Mouse (Mus musculus) MEL-GATA-1-ER (cell line): ENCODE data around the gene Magi2.

ENCODE experiments used
- DNase-seq: peaks from one replicate; pipeline ENCODE4 v3.0.0-alpha.2; 2012; ENCODE audit warnings: low read depth; ENCODE audit errors: extremely low read depth

Gene Magi2

DNA sequence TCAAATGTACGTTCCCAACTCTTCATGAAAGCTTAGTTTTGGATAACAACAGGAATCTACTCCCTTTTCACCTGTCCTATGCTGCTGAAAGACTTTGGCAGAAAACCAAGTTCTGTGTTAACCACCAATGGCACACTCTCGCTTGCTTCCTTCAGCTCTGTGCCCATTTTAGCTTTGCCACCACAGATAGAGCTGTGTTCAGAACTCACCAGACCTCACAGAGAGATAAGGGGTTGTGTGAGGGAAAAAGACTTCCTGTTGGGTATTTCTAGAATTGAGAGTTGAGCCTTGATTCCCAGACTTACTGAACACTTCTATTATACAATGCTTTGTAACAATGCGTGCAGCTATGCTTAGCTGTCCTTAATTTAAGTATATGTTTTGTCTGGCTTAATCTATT lies 705.3 kb downstream of the Magi2 start:
- DNase-seq = no peak

- no peak for DNase-seq
These were observed 706.4 kb downstream of the Magi2 start for GRCm38 (mm10) chr5:19933190-19933589.

DNA sequence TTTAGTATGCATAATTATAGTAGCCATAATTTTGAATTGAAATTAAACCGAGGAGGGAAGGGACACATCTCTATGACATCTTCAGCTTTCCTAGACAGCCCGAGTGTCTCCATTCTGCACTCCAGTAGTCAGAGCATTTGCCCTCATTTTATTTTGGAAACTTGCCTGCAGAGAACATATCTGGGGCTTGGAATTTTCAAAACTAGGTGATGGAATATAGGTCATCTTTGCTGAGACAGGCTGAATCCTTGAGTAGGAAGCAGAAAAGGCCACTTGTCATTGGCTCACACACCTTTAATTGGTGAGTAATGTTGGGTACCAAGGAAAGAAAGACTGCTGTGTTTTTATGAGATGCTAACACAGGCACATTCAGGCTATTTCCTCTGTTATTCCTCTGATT lies 724.3 kb downstream of the Magi2 start:
- no peak for DNase-seq

- DNase-seq = no peak
These were observed 737.3 kb downstream of the Magi2 start for GRCm38 (mm10) chr5:19964113-19964512.

DNA sequence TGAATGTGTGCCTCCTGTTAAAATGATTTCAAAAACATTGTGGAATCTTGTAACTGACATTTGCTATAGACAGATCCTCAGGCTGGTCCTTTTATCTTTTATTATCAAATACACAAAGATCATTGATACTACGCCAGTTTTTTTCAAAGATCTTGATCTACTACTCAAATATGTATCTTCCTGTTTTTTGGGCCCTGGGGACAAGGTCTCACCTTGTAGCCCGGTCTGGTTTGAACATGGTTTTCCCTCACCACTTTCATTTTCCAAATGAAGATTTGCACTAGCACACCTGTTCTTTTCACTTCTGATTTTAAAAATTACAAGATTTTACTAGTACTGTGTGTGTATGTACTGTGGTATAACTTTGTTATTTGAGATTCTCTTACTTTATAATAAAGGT lies 745.9 kb downstream of the Magi2 start:
- DNase-seq = no peak

DNA sequence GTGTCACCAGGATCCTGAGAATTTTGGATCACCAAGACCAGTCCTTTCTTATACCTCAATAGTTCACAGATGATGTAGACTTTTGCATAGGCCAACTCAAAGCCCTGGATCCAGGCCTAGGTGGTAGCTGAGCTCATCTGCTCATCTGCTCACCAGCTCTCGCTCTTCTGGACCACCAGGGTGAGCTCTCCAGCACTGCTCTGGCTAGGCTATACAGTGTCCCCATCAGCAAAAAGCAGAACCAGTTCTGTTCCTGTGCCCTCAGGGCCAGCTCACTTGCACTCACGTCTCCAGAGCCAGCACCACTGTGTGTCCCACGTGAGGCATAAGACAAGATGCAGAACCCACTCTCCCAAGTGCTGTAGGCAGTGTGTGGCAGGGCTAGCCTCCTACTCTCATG lies 747.0 kb downstream of the Magi2 start:
- no peak for DNase-seq

DNA sequence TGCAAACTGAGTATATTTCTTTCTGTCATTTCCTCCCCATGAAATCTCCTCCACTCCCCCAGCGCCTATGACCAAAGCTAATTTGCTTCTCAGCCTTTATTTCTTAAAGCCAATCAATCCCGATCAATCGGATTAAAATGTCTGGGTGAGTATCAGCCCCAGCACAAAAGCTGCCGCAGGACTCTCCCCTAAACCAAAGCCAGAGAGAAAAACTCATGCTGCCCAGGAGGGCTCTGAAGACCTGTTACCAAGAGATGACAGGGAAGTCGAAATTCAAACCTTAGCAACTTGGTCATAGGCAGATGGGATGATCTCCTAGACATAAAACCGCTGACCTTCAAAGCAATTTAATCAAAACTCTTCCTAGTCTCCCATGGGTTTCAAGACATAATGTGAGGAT lies 754.7 kb downstream of the Magi2 start:
- DNase-seq = no peak

DNA sequence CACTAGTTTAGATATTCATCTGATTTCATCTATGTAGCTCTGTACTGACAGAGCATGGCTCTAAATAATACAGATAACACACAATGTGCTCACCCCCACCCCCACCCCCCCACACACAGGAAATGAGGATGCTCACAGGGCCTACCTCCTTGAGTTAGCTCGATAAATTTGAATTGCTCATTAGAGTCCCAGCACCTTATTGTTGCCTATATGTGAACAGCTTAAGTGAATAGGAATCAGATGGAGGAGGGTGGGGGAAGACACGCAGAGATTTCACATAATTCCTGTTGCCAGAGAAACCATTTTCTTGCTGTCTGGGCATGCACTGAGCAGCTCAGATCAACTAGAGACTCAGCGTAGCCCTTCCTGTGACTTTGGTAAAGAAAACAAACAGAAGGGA lies 755.2 kb downstream of the Magi2 start:
- DNase-seq = no peak

- DNase-seq = no peak
These were observed 772.6 kb downstream of the Magi2 start for GRCm38 (mm10) chr5:19999486-19999885.

DNA sequence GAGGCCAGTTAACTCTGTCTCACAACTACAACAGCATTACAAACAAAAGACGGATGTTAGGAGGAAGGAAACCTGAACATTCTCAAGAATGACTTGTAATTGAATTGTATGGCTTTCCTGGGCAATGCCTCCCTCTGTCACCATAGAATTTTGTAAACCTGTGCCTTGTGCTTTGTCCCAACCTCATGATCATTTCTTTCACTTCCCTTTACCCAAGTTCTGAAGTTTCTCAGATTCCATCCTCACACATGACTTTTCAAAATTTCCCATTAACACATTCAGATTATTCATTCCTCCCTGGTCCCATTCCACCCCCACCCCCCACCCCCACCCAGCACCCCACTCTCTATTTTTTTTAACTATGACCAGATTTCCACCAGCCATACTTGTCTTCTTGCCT lies 773.1 kb downstream of the Magi2 start:
- DNase-seq = no peak

- no peak for DNase-seq
These were observed 779.8 kb downstream of the Magi2 start for GRCm38 (mm10) chr5:20006616-20007015.

GRCm38 (mm10) chr5:20007246-20007645 lies 780.4 kb downstream of the Magi2 start:
- no peak for DNase-seq

DNA sequence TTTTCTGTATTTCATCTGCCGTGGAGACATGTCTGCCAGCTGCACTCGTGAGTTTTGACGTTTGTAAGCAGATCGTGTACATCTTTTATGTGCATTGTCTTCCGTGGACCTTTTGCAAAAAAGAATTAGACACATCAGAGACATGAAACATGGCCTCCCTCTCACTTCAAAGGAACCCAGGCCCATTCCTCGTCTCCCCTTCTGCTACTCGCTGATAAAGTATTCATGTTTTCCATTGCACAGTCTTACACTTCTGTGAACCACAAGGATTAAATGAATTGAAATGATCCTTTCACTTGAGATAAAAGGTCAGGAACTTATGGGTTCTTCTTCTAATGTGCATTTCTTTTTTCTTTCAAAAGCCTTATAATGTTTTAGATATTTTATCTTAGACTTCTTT lies 783.4 kb downstream of the Magi2 start:
- no peak for DNase-seq

GRCm38 (mm10) chr5:20018063-20018462 lies 791.2 kb downstream of the Magi2 start:
- no peak for DNase-seq

DNA sequence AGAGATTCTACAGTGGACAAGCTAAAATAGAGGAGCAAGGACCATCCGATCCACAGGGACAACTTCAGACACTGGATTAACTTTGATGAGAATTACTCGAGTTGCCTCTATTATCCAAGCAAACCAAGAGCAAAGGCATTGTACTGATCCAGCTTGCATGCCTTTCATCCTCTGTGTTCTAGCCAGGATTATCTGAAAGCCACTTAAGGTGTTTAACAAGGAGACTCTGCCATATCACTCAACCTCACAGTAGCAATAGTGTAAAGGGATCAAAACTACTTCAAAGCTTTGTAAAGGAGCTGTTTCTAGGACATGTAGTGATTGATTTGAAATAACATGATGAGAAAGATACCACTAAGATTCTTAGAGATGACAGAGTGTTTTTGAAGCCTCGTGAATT lies 819.8 kb downstream of the Magi2 start:
- DNase-seq = no peak

- DNase-seq = no peak
These were observed 821.5 kb downstream of the Magi2 start for GRCm38 (mm10) chr5:20048386-20048785.

DNA sequence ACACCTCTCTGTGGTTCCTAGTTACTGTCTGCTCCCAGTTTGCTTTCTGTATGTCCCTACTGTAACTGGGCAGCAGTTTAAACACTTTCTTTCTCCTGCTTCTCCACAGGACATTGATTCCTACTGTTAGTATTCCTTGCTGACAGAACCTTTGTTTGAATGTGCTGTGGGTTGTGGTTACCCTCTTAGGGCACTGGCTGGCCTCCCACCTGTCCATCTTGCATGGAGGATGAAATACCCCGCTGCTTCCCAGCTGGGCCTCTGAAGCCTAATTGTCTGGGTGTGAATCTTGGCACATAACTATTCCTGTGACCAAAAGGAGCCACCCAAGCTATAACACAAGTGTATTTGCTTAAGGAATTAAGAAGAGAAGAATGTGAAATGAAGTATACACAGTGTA lies 823.4 kb downstream of the Magi2 start:
- no peak for DNase-seq

- DNase-seq = no peak
These were observed 828.2 kb downstream of the Magi2 start for GRCm38 (mm10) chr5:20055000-20055399.

GRCm38 (mm10) chr5:20056074-20056842 lies 829.4 kb downstream of the Magi2 start:
- DNase-seq = no peak

- no peak for DNase-seq
These were observed 830.0 kb downstream of the Magi2 start for GRCm38 (mm10) chr5:20056856-20057255.

DNA sequence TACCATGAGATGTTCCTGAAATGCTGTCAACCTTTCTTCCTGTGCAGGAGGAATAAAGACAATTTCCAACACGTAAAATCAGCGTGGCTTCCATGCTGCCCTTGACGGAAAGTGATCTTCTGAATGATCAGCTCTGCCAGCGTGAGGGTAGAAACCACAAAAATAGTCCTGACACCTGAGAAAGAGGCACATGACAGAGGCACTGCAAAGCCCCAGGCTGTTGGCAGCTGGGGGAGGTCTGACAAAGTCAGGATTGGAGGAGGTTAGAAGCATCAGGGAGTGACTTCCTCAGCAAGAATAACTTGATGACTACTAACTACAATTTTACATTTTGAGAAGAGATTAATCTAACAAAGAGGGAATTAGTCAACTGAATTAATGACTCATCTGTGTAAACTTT lies 835.2 kb downstream of the Magi2 start:
- no peak for DNase-seq

DNA sequence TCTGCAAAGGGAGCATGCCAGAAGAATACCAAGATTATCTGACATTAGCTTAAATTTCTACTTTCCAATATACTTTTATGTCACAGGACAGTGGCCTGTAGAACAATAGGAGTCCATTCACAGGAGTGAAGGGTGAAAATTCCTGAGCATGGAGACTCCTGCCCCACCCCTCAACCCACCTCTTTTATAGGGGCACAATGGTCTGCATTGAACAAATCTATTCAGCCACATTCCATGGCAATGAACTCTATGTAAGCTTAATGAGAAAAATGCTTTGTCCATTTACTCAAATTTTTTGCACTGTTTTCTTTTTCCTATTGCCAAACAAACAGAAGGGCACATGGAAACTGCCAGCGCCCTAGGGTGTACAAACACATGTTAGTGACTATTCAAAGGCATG lies 838.2 kb downstream of the Magi2 start:
- no peak for DNase-seq

DNA sequence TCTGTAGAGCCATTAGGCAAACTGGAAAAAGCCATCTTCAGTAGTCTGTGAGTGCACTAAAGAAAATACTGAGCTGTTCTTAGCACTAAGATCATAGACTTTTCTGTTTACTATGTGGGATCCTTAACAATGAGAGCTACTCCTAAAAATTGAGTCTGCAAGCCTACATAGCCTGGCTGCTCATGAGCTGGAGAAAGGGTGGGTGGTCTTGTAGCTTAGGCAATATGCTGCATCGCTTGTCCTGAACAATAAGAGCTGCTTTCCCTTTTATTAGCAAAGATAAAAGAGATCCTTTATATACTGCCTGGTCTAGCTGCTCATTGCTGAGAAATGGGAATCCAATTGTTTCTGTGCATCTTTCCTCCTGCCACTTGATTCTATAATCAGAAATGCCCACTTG lies 841.7 kb downstream of the Magi2 start:
- DNase-seq = no peak
